Mouse (Mus musculus) B cell, adult (primary cell): ENCODE results near the gene Rpain. TPM values are rescaled to one million over a fixed set of nuclear protein-coding genes. Genes with fewer than 3 reads are reported as not detected.

ENCODE experiments used
- total RNA-seq: library from RNA; stranded (reverse); gene quantifications from 4 replicates; pipeline ENCODE4 v1.2.4, GENCODE M21; 2023; ENCODE audit not compliant: inconsistent age

The Rpain gene
- 44.7 to 65.4 TPM (median 52.4 TPM) in 4 replicates for total RNA-seq

GRCm38 (mm10) chr11:70969821-70970559 lies at the start of gene Rpain, which contains the start of gene Nup88:
Gene Rpain, plus strand, starts transcription at chr11:70970213.
Gene Nup88, minus strand, starts transcription at chr11:70969973.

GRCm38 (mm10) chr11:70982557-70983228 lies 12.7 kb downstream of the Rpain start, which contains the start of gene C1qbp:
Gene C1qbp, minus strand, starts transcription at chr11:70983026.

DNA sequence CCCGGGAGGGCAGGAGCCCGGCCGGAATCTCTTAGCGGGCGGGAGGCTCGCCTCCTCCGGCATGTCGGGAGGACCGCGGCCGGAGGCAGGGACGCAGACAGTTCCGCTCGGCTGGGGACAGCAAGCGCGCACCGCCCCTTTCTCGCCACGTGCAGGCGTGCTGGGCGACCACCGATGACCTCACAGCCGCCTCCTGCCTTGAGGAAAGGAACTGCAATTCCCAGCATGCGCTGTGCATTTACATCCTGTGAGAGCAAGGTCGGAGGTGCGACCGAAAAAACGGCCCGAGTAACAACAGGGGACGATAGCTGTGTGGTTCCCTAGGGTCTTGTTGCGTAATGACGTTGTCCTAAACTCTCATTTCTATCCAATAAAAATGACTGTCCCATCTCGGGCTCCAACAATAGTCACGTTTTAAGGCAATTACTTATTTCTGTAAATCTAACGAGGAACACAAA lies 34.3 kb downstream of the Rpain start, which contains the start of gene Dhx33:
Dhx33 (minus strand) TSS at position 122 of the 458 bp plus-strand sequence.

GRCm38 (mm10) chr11:71019201-71020068 lies 49.4 kb downstream of the Rpain start, which contains the start of the genes Mis12 and Derl2:
Gene Mis12, plus strand, starts transcription at chr11:71019611.
Gene Derl2, minus strand, starts transcription at chr11:71019841.

Other genes starting within 250 kb of the Rpain start
- gene Zfp3, start 206.0 kb upstream of the Rpain start, total RNA-seq, result 2.1 to 2.6 TPM (median 2.4 TPM) in 4 replicates
- 20.5 to 28.8 TPM (median 24.4 TPM) in 4 replicates for gene Scimp, start 157.6 kb upstream of the Rpain start, total RNA-seq
- gene Rabep1, start 125.4 kb upstream of the Rpain start, total RNA-seq, result 52.7 to 57.4 TPM (median 54.9 TPM) in 4 replicates
- gene Nup88, start 240 bp upstream of the Rpain start, total RNA-seq, result 88.2 to 95.2 TPM (median 89.6 TPM) in 4 replicates
- gene C1qbp, start 12.8 kb downstream of the Rpain start, total RNA-seq, result 80.8 to 99.7 TPM (median 85.1 TPM) in 4 replicates
- gene Dhx33, start 34.2 kb downstream of the Rpain start, total RNA-seq, result 28.5 to 37.2 TPM (median 30.3 TPM) in 4 replicates
- 9.0 to 15.2 TPM (median 11.5 TPM) in 4 replicates for gene Mis12, start 49.4 kb downstream of the Rpain start, total RNA-seq
- 25.9 to 33.2 TPM (median 29.9 TPM) in 4 replicates for gene Derl2, start 49.6 kb downstream of the Rpain start, total RNA-seq
- gene 6330403K07Rik, start 63.3 kb downstream of the Rpain start, total RNA-seq, result not detected in 4 replicates
- gene Nlrp1a, start 174.5 kb downstream of the Rpain start, total RNA-seq, result 1.9 to 2.7 TPM (median 2.1 TPM) in 4 replicates